Comparison of ENCODE assay signal across 8 mouse cellular contexts in the genomic region with DNA sequence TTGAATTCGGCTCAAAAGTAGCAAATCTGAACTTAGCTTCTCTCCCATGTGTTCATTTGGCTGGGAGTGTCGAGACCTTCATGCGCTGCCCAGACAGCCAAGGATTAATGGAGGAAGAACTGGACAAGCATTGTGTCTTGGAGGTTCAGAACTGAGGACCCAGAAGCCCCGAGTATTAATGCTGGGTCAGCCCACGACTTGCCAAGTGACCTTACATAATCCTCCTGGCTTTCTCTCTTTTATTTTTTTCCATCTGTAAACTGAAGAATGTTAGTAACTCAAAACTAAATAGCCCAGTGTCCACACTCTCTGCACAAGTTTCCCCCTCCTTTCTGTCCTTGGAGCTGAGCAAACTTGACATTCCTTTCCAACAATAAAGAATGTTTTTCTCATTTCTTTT.
A peak's percentile ranks its signal among the peaks of the same experiment; 100 is the strongest.
DNase-seq lines count a peak whose midpoint lies in the region; ATAC-seq lines count a peak whose summit lies in the region.

No protein-coding gene starts in this region.

- ATAC-seq in erythroblast, adult 5-6 weeks (replicated peaks; ENCODE audit: low FRiP score, poor library complexity, severe bottlenecking), result no peak

- DNase-seq in adrenal gland, postnatal 14 days, result peak; percentile 27
- no peak for DNase-seq in adrenal gland, postnatal 4 days (ENCODE audit: low spot score in 2 of 2)
- DNase-seq in gastrocnemius, adult 18-20 months (ENCODE audit: low spot score), result peak; percentile 67
- peak; percentile 48 to 59 for DNase-seq in kidney, adult 8-10 months
- DNase-seq in lung, postnatal 25 days (ENCODE audit: low spot score), result peak; percentile 59
- no peak for DNase-seq in embryo, embryonic 9.5 days (ENCODE audit: extremely low spot score)
- DNase-seq in cerebellum, postnatal 25 days, result no peak

Comparison
In these comparisons a context has a peak if more than half of its experiments do, and no peak if none do; other contexts are left out.
1. DNase-seq: peak in adrenal gland, postnatal 14 days (single experiment), gastrocnemius, adult 18-20 months (single experiment), kidney, adult 8-10 months (2 of 2) and lung, postnatal 25 days (single experiment); none in adrenal gland, postnatal 4 days (0 of 2), embryo, embryonic 9.5 days (single experiment) and cerebellum, postnatal 25 days (0 of 2).